Mouse (Mus musculus): Measurements from ENCODE around the gene Apoc4.
"Not testable (repeated sequence)": the region's sequence is repeated elsewhere in the genome, so short reads cannot be mapped to it uniquely, and the experiment has no call there.

The Apoc4 gene

GRCm38 (mm10) chr7:19698907-19699826, 17.9 kb upstream of the Apoc4 start, which contains the start of gene Apoe:
Gene Apoe (minus strand): TSS chr7:19699188.
- peak; percentile 22 to 37 for DNase-seq

- DNase-seq: peak; percentile 20 to 24
Measured at GRCm38 (mm10) chr7:19697949-19698906, 16.9 kb upstream of the Apoc4 start.

DNA sequence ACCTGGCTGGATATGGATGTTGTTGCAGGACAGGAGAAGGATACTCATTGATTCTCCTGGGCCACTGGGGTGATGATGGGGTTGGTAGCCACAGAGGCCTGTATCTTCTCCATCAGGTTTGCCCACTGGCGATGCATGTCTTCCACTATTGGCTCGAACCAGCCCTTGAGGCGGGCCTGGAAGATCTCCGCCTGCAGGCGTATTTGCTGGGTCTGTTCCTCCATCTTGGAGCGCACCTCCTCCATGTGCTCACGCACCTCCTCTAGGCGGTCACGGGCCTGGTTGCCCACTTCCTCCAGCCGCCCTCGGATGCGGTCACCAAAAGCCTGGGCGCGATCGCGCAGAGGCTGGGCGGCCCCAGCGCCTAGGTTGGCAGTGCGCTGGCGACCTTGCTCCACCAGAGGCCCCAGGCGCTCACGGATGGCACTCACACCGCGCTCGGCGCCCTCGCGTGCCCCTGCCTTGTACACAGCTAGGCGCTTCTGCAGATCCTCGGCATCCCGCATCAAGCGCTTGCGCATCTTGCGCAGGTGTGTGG, 15.1 kb upstream of the Apoc4 start:
- DNase-seq: no peak

GRCm38 (mm10) chr7:19695881-19696280, 14.6 kb upstream of the Apoc4 start:
- DNase-seq: no peak

DNA sequence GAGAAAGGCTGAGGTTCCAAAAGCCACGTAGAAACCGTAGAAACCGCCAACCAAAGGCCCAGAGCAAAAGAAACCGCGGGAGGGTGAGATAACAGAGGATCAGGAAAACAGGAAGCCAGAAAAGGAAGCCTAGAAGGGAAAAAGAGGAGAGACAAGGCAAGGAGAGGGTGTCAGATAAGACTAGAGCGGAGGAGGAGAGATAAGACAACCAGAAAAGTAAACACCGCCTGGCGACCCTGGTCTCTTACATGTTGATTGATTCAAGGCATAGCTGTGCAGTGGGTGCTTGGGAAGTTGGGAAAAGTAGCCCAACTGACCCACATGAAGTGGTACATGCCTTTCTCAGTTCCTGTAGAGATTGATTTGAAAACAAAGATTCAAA, 13.9 kb upstream of the Apoc4 start:
- DNase-seq: no peak

GRCm38 (mm10) chr7:19694336-19695212, 13.3 kb upstream of the Apoc4 start:
- no peak for DNase-seq

- DNase-seq: no peak
Measured at GRCm38 (mm10) chr7:19693421-19693820, 12.1 kb upstream of the Apoc4 start.

GRCm38 (mm10) chr7:19691873-19692865, 10.9 kb upstream of the Apoc4 start, which contains the start of gene Apoc1:
Gene Apoc1 (minus strand): TSS chr7:19692660.
- DNase-seq: no peak

GRCm38 (mm10) chr7:19691434-19691833, 10.2 kb upstream of the Apoc4 start:
- no peak for DNase-seq

DNA sequence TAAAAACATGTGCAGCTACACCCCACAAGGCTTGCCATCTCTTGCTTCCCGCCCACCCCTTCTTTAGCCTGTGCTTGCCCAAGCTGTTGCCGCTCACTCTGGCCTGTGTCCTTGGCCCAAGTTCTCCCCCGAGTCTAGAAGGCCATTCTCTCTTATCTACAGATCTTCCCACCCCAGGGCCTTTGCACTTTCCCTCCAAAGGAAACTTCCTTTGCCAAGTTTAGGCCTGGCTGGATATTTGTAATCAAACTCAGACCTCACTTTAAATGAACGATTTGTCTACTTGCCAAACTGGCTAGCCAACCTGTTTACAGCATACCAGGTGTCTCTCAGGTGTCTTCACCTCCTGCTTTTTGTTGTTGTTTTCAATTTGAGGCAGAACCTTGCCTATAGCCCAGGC, 9.6 kb upstream of the Apoc4 start:
- no peak for DNase-seq

DNA sequence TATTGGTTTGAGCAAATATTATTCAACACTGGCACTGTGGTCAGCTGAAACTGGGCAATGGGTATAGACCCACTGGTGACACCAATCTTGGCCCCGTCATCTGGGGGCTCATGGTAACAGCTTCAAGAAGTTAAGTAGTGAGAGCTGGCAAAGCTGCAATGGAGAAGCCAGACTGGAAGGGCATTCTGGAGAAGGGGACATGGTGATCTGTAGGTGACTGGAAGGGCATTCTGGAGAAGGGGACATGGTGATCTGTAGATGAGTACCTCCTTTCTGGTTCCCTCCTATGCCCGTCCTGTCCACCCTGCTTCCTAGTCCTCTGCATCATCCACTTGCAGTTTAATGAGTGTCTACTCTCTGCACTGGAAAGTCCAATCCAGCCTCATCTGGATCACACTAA, 7.3 kb upstream of the Apoc4 start:
- DNase-seq: no peak

DNA sequence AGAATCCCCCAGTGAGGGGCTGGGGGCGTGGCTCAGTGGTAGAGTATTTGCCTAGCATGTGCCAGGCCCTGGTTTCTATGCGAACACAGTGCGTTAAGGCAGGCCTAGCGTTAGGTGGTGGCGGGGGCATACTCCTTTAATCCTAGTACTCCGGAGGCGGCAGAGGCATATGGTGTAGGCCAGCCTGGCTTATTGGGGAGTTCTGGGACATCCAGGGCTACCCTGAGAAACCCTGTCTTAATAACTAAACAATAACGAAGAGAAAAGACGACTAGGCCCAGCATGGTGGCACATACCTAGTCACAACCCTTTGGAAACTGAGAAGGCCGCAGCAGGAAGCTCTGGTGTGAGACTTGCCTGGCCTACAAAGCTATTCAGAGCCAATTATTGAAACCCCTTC, 6.8 kb upstream of the Apoc4 start:
- DNase-seq: no peak

- DNase-seq: not testable (repeated sequence)
Measured at GRCm38 (mm10) chr7:19686927-19687583, 5.8 kb upstream of the Apoc4 start.

GRCm38 (mm10) chr7:19686521-19686920, 5.2 kb upstream of the Apoc4 start:
- DNase-seq: no peak

- no peak for DNase-seq
Measured at GRCm38 (mm10) chr7:19685374-19685773, 4.1 kb upstream of the Apoc4 start.

DNA sequence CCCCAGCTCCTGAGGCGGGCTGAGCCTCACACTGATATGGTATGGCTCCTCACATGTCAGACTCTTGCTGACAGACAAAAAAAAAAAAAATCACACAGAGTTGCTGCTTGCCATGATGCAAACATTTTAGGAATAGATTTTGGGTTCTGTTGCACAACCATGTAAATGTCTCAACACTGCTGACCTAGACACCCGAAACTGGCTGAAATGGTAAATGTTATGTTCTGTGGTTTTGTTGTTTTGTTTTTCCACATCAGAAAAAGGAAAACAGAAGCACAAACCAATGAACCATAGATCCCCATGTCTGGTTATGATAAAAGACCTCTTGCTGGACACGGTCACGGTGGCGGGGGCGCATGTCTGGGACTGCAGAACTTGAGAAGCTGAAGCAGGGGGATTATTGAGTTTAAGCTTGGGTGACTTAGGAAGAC, 2.5 kb upstream of the Apoc4 start:
- peak; percentile 61 to 62 for DNase-seq

- DNase-seq: no peak
Measured at GRCm38 (mm10) chr7:19682979-19683378, 1.7 kb upstream of the Apoc4 start.

GRCm38 (mm10) chr7:19680702-19681101, 577 bp downstream of the Apoc4 start:
- DNase-seq: no peak

- DNase-seq: no peak
Measured at GRCm38 (mm10) chr7:19678901-19679300, 2.4 kb downstream of the Apoc4 start.

GRCm38 (mm10) chr7:19677872-19678271, 3.4 kb downstream of the Apoc4 start, which contains the start of gene Apoc2:
Gene Apoc2 (minus strand): TSS chr7:19677941.
- DNase-seq: no peak
